Mouse (Mus musculus) testis, adult 2 months (tissue): ENCODE data around the gene Tmem19.

Source experiments
- CTCF ChIP-seq: fragments of 200-500 bp; IDR thresholded peaks from 2 replicates; pipeline ENCODE4 v1.5.1; 2012; ENCODE audit warnings: low read depth, mild to moderate bottlenecking, inconsistent platforms, low read length, moderate library complexity; ENCODE audit not compliant: control insufficient read depth, insufficient read depth, insufficient replicate concordance
- POLR2A ChIP-seq: fragments of 200-500 bp; IDR thresholded peaks from 2 replicates; pipeline ENCODE4 v1.6.1; 2012; ENCODE audit warnings: low read depth, mild to moderate bottlenecking, inconsistent platforms, low read length, moderate library complexity; ENCODE audit not compliant: control insufficient read depth

DNA sequence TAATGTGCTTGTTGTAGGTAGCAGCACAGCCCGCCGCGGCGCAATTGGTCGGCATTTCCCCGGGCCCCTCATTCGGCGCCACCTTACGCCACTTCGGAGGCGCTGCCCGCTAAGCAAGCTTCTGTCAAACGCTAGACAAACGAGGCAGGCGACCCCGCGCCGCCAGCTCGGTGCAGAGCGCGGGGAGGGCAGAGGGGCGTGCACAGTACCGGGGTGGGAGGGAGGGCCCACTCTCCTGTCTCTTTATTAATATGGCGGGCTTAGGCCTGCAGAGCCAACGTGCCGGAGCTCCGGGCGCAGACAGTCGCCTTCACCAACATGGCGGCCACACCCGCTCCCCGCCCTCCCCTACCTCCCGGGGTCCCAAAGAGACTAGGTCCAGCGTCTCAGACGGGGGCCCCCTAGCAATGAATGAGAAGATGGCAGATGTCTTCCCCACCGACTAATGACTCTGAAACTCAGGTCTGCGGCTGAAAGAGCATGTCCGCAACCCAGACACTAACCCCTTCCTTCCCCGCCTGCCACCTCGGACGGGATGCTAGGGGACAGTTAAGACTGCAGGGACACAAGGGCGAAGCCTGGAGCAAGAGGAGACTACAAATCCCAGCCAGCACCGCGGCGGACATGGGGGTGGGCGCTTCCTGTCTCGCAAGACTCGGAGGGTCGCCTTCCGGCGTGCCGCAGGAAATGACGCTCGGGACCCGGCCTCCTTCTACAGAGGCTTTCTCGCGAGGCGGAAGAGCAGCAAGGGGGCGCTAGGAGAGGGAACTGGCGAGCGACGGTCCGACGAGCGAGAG, 22.1 kb upstream of the Tmem19 start, which contains the start of the genes Thap2 and Zfc3h1:
- TF ChIP-seq CTCF (no peak), POLR2A (peak; percentile 98)
